Mouse (Mus musculus): ENCODE data around the gene 1700011M02Rik.
"Not testable (repeated sequence)": the region's sequence is repeated elsewhere in the genome, so short reads cannot be mapped to it uniquely, and the experiment has no call there.

DNA sequence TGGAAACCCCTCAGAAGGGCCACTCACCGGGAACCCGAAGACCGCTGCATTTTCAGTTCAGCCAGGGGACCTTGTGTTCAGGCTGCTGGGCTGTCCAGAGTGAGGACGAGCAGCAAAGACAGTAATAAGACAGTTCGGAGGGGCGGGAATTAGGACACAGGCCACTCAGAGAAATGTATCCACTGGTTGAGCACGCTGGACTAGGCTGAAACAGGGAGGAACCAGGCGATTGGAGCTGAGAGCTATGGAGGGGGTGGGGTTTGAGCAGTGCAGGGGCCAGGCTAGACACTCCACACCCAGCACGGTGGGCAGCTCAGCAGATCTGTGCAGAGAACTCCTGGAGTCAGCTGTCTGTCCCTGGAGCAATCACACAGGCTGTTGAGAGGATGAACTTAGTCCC, at the start of gene 1700011M02Rik, which contains the start of gene Dmrtc1a:
- TF ChIP-seq CTCF (IDR thresholded peaks at IDR 0.05); EP300 (IDR thresholded peaks at IDR 0.05; ENCODE audit: insufficient read depth, low read depth, low read length): not testable (repeated sequence)

Measured in heart, adult 2 months (tissue).